Mouse (Mus musculus) neural tube, embryonic 14.5 days (tissue): ENCODE measurements around the gene Gm17374. TPM values are rescaled to one million over a fixed set of nuclear protein-coding genes. Genes with fewer than 3 reads are reported as not detected.
"Not testable (repeated sequence)": the region's sequence is repeated elsewhere in the genome, so short reads cannot be mapped to it uniquely, and the experiment has no call there.

Experiments used
- ATAC-seq: fragments of 200-750 bp; cut with Nextera tagmentation; 2 replicates; pipeline ENCODE4 v1.8.0; 2017; ENCODE audit warnings: low read depth, mild to moderate bottlenecking, moderate TSS enrichment, moderate library complexity
- H3K27ac ChIP-seq: fragments of 300-500 bp; sonication (generic); 2 replicates; pipeline ENCODE4 v1.5.1; 2014; ENCODE audit warnings: low read depth, mild to moderate bottlenecking, control low read depth, low read length, moderate library complexity, mixed read lengths
- H3K27me3 ChIP-seq: fragments of 300-500 bp; sonication (generic); 2 replicates; pipeline ENCODE4 v1.6.1; 2014; ENCODE audit warnings: low read length; ENCODE audit not compliant: control insufficient read depth, insufficient read depth
- H3K36me3 ChIP-seq: fragments of 300-500 bp; sonication (generic); 2 replicates; pipeline ENCODE4 v1.6.1; 2014; ENCODE audit warnings: low read length, mixed read lengths; ENCODE audit not compliant: control insufficient read depth, insufficient read depth
- H3K4me1 ChIP-seq: fragments of 300-500 bp; sonication (generic); 2 replicates; pipeline ENCODE4 v1.6.1; 2014; ENCODE audit warnings: low read length; ENCODE audit not compliant: control insufficient read depth, insufficient read depth
- H3K4me2 ChIP-seq: fragments of 300-500 bp; sonication (generic); 2 replicates; pipeline ENCODE4 v1.6.1; 2014; ENCODE audit warnings: mild to moderate bottlenecking, low read depth, low read length, control low read depth
- H3K4me3 ChIP-seq: fragments of 300-500 bp; sonication (generic); 2 replicates; pipeline ENCODE4 v1.5.1; 2014; ENCODE audit warnings: low read depth, low read length, control low read depth, mixed read lengths
- H3K9ac ChIP-seq: fragments of 300-500 bp; sonication (generic); replicated peaks from 2 replicates; pipeline ENCODE4 v1.6.1; 2014; ENCODE audit warnings: low read depth, mild to moderate bottlenecking, control low read depth, low read length, mixed read lengths
- H3K9me3 ChIP-seq: fragments of 300-500 bp; sonication (generic); 2 replicates; pipeline ENCODE4 v1.6.1; 2016; ENCODE audit warnings: low read length; ENCODE audit not compliant: control insufficient read depth
- WGBS: fragments of 180-500 bp; shearing (Covaris S2); extraction: QIAGEN DNeasy Blood & Tissue Kit; methylation state at CpG from one replicate; pipeline ENCODE4 v1.1.7; 2014; 5-methylcytosine and 5-hydroxymethylcytosine counted together
- polyA plus RNA-seq: library from polyadenylated mRNA; unstranded; fragments of >200 nt; fragmentation: Nextera tagmentation; extraction: Ambion mirVana; gene quantifications from 2 replicates; pipeline ENCODE4 v1.2.1, GENCODE M21; 2014

The Gm17374 gene
- polyA plus RNA-seq, 1 experiment from 2014 or later = not detected

DNA sequence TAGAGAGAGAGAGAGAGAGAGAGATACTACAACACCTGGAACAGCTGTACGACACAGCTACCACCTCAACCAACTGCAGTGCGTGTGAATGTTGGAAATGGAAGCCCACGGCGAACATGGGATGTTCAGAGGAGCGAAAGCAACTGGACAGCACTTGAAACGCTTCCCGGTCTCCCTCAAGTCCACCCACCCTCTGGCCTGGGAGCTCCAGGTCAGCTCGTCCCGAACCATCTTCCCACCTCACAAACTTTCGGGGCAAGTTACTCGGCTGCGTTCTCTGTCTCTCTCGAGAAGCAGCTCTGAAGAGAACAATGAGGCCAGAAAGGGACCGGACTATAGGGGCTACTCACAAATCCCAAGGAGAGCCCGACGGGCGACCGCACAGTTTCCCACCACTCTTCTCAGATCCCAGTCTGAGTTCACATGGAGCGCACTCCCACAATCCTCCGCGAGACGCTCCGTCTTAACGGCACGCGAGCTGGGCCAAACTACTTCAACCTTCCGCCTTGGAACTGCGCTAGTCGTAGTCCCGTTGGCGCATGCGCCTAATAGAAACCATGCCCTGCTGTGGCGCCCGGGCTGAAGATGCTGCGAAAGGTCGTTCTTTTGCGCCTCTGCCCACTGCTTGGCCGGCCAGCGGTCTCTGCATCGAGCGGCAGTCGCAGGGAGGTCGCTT is 18.4 kb downstream of the Gm17374 start, which contains the start of the genes Esf1 and Ndufaf5:
TSS of gene Esf1 (minus strand) at position 438 of the 676 bp plus-strand sequence.
TSS of gene Ndufaf5 (plus strand) at position 523 of the 676 bp plus-strand sequence.
- WGBS = under 1% methylated on average over 43 of the region's 43 CpGs
- peak within 1 kb of the TSS; percentile 77 for H3K27ac ChIP-seq
- H3K9ac ChIP-seq = peak within 1 kb of the TSS; percentile 74
- no peaks in the 10 kb centered on the region for H3K9me3 ChIP-seq
- no peaks in the 10 kb centered on the region for H3K27me3 ChIP-seq
- ATAC-seq = peak; percentile 98
- 0 out of 2 replicates have a peak, but pooled peaks cover 10% of the 10 kb centered on the region for H3K36me3 ChIP-seq
- peak within 1 kb of the TSS; percentile 94 for H3K4me2 ChIP-seq
- H3K4me1 ChIP-seq = peaks cover 6% of the 10 kb centered on the region; the same call in 1 of the 2 replicates
- peak within 1 kb of the TSS; percentile 88 for H3K4me3 ChIP-seq

DNA sequence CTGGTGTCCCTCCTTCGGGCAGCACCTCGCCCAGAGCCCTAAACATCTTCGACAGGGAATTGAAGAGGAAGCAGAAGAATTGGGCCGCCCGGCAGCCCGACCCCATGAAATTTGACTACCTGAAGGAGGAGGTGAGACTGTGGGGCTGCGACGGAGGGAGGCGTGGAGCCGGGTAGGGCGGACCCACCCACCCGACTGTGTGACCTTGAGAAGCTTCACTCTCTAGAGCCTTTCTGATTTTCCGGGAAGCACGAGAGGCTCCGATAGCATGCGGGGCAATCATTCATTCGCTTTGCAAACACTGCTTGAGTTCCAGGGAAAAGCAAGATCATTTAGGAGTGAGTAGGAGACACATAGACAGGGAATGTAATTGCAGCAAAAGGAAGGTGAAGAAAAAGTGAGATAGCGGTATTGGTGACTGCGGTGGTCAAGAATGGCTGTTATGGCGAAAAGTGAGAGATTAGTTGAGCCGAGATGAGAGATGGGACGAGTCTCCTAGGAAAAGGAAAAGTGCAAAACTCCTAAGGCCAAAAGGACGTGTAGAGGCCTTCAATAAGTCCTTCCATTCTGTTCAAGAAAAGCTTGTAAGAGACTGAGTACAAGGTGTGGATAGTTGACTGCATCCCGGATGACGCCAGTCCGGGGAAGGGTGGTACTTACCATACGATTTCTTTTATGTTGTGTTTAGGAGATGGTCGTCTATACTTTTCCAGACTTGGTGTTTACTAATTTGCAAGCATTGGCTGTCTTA is 19.1 kb downstream of the Gm17374 start:
- peak overlapping the region; percentile 94 for H3K4me2 ChIP-seq
- no peaks in the 10 kb centered on the region for H3K27me3 ChIP-seq
- H3K4me3 ChIP-seq = peak overlapping the region; percentile 88
- 0 out of 2 replicates have a peak, but pooled peaks cover 10% of the 10 kb centered on the region for H3K36me3 ChIP-seq
- peak; percentile 86 for ATAC-seq
- peak overlapping the region; percentile 74 for H3K9ac ChIP-seq
- H3K9me3 ChIP-seq = no peaks in the 10 kb centered on the region
- 7% methylated on average over 28 of the region's 28 CpGs for WGBS
- H3K4me1 ChIP-seq = peaks cover 6% of the 10 kb centered on the region; the same call in 1 of the 2 replicates
- H3K27ac ChIP-seq = peak overlapping the region; percentile 77

DNA sequence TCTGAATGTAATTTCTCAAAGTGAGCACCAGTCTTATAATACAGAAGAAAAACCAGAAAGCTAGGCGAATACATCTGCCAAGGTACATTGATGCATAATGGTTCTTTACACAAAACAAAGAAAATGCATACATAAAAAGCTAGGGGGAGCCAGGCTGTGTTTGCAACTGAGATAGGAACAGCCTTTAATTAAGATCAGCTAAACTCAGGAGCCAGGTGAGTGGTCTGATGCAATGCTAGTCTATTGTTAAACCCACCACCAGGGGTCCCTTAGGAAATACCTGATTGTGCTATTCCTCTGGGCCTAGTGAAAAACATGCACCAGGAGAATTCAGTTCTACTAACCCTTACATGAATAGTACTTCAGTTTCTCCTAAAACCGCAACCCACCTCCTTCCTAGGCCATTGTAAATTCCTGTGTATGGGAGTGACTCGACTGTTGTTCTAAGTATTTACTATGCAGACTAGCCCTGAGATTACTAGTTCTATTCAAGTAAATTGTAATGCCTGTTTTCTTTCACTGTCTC is 33.9 kb downstream of the Gm17374 start:
- 87% methylated on average over 3 of the region's 3 CpGs for WGBS
- H3K4me2 ChIP-seq, H3K27ac ChIP-seq, H3K4me3 ChIP-seq, H3K4me1 ChIP-seq, H3K9me3 ChIP-seq, H3K9ac ChIP-seq, H3K27me3 ChIP-seq, ATAC-seq: not testable (repeated sequence)
- H3K36me3 ChIP-seq = peaks cover 13% of the 10 kb centered on the region; the same call in 1 of the 2 replicates

DNA sequence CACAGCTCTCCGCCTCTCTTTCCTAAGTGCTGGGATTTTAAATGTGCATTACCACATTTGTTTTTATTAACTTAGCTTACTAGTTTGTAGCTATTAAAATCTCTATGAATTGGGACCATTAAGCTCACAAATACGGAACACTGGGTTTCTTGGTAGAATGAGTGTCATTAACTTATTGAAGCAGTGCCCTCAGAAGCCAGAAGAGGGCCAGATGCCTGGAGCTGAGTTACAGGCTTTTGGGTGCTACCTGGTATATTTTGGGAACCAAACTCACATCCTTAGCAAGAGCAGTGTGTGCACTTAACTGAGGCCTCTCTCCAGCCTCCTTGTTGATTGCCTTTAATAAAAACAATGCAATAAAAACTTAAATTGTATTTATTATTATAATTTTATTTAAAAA is 48.9 kb downstream of the Gm17374 start:
- ATAC-seq = no peak
- 83% methylated on average over 2 of the region's 2 CpGs for WGBS

DNA sequence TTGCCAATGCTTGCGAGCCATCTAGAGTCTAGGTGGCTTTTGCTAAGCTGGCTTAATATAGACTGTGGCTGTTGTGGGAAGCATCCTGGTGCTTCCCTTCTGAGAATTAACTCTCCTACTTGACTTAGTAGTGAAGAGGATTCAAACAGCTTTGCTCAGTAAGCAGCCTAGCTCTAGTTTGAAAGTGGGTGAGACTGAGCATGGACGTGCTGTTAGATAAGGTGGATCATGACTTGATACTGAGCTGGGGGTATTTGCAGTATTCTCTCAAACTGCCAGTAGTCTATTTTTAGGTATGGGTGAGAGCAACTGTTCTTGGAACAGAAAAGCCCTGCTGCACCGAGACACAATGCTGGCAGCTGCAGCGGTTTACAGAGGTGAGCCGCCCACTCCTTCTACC is 50.7 kb downstream of the Gm17374 start:
- Histone ChIP-seq H3K27me3 (no peaks in the 10 kb centered on the region), H3K4me2 (no peak overlapping the region), H3K27ac (no peak overlapping the region), H3K4me3 (no peak overlapping the region), H3K36me3 (peaks cover 22% of the 10 kb centered on the region; the same call in 1 of the 2 replicates), H3K9ac (no peak overlapping the region), H3K4me1 (no peaks in the 10 kb centered on the region), H3K9me3 (no peaks in the 10 kb centered on the region)
- no peak for ATAC-seq
- WGBS = 98% methylated on average over 5 of the region's 5 CpGs

More for the DNA sequence above, 48.9 kb downstream of the Gm17374 start:
- Histone ChIP-seq H3K4me3 (no peak overlapping the region), H3K4me1 (no peaks in the 10 kb centered on the region), H3K27ac (no peak overlapping the region), H3K36me3 (peaks cover 18% of the 10 kb centered on the region; the same call in 1 of the 2 replicates), H3K4me2 (no peak overlapping the region), H3K27me3 (no peaks in the 10 kb centered on the region), H3K9me3 (no peaks in the 10 kb centered on the region), H3K9ac (no peak overlapping the region)

Other genes with a start within 250 kb of the Gm17374 start
- gene Tasp1, start 85.2 kb upstream of the Gm17374 start, polyA plus RNA-seq = 19.0 and 21.9 TPM in 2 replicates
- gene Esf1, start 18.5 kb downstream of the Gm17374 start, polyA plus RNA-seq = 17.6 and 21.4 TPM in 2 replicates
- 59.2 and 63.3 TPM in 2 replicates for gene Ndufaf5, start 18.6 kb downstream of the Gm17374 start, polyA plus RNA-seq
- not detected in 2 replicates for gene Sel1l2, start 237.7 kb downstream of the Gm17374 start, polyA plus RNA-seq
- gene Macrod2, start 243.3 kb downstream of the Gm17374 start, polyA plus RNA-seq = 65.9 and 71.6 TPM in 2 replicates